14 mouse cellular contexts compared by ENCODE assay signal in genomic region chr15:97245392-97245791, GRCm38 (mm10). TPM values are rescaled to one million over a fixed set of nuclear protein-coding genes. Genes with fewer than 3 reads are reported as not detected.
DNase-seq lines count a peak whose midpoint lies in the region; ATAC-seq and TF ChIP-seq lines count a peak whose summit lies in the region.
"Had no signal": no experiment of that assay in that cellular context is flagged by ENCODE, and none has a peak within 500 bp of the region (broad histone marks: within the 10 kb centered on the region; RNA-seq: fewer than 3 reads in every experiment).

No protein-coding gene starts in this region.

- H3K4me2 ChIP-seq in kidney, postnatal 0 days (ENCODE audit: low read length) = 0 out of 2 replicates have a peak overlapping the region, but pooled peaks have one; percentile 92
- peak overlapping the region; percentile 80; the same call in 1 of the 2 replicates for H3K4me2 ChIP-seq in hindbrain, postnatal 0 days (ENCODE audit: low read depth, low read length)
- peak overlapping the region; percentile 79; the same call in 1 of the 2 replicates for H3K4me2 ChIP-seq in midbrain, embryonic 16.5 days (ENCODE audit: low read length)
- no peak overlapping the region for H3K4me2 ChIP-seq in forebrain, embryonic 15.5 days (replicated peaks)

- intact Hi-C loops in gastrocnemius, adult 2 months (cut with DNase I) = loop anchor here (10.0 kb wide), 1 partner anchor 419 kb away; no protein-coding TSS in a partner anchor

- H3K4me1 ChIP-seq in kidney, postnatal 0 days (replicated peaks; ENCODE audit: insufficient read depth, low read length) = peaks cover 3% of the 10 kb centered on the region; the same call in 1 of the 2 replicates
- peaks cover 5% of the 10 kb centered on the region; the same call in 1 of the 2 replicates for H3K4me1 ChIP-seq in hindbrain, postnatal 0 days (ENCODE audit: insufficient read depth, low read length)
- peaks cover 18% of the 10 kb centered on the region for H3K4me1 ChIP-seq in midbrain, embryonic 16.5 days (ENCODE audit: control insufficient read depth, insufficient read depth, low read length)
- peaks cover 8% of the 10 kb centered on the region for H3K4me1 ChIP-seq in forebrain, embryonic 15.5 days

- H3K36me3 ChIP-seq in kidney, postnatal 0 days (ENCODE audit: insufficient read depth, low read length) = no peaks in the 10 kb centered on the region
- no peaks in the 10 kb centered on the region for H3K36me3 ChIP-seq in hindbrain, postnatal 0 days (ENCODE audit: insufficient read depth, low read length)
- H3K36me3 ChIP-seq in midbrain, embryonic 16.5 days (ENCODE audit: control insufficient read depth, insufficient read depth, low read length) = no peaks in the 10 kb centered on the region
- no peaks in the 10 kb centered on the region for H3K36me3 ChIP-seq in forebrain, embryonic 15.5 days

- DNase-seq in gastrocnemius, adult 2 months = no peak
- DNase-seq in gastrocnemius, adult 8-10 months (ENCODE audit: low spot score in 2 of 2) = no peak
- DNase-seq in kidney, postnatal 0 days (ENCODE audit: low spot score) = no peak
- no peak for DNase-seq in kidney, adult 9 months
- DNase-seq in hindbrain, postnatal 0 days (ENCODE audit: low spot score) = no peak
- DNase-seq in urinary bladder, postnatal 25 days (ENCODE audit: low spot score) = no peak
- DNase-seq: cerebellum, postnatal 36 days; kidney, postnatal 10 days; lung, postnatal 10 days; spleen, adult 18-20 months; thymus, postnatal 36 days had no signal

- H3K4me3 ChIP-seq in gastrocnemius, adult 2 months = peak overlapping the region; percentile 94
- no peak overlapping the region for H3K4me3 ChIP-seq in kidney, postnatal 0 days (replicated peaks; ENCODE audit: low read depth, low read length)
- H3K4me3 ChIP-seq in hindbrain, postnatal 0 days (ENCODE audit: low read length) = peak overlapping the region; percentile 89; the same call in 1 of the 2 replicates
- H3K4me3 ChIP-seq in midbrain, embryonic 16.5 days (ENCODE audit: low read depth, low read length) = no peak overlapping the region
- no peak overlapping the region for H3K4me3 ChIP-seq in forebrain, embryonic 15.5 days
- H3K4me3 ChIP-seq: erythroblast, embryonic 14.5 days had no signal

- no peak for ATAC-seq in kidney, postnatal 0 days (replicated peaks; ENCODE audit: low FRiP score, low read depth)
- ATAC-seq in hindbrain, postnatal 0 days = no peak
- no peak for ATAC-seq in midbrain, embryonic 16.5 days
- ATAC-seq in forebrain, embryonic 15.5 days (replicated peaks) = no peak

- no peaks in the 10 kb centered on the region for H3K27me3 ChIP-seq in kidney, postnatal 0 days (ENCODE audit: insufficient read depth, low read length)
- H3K27me3 ChIP-seq in hindbrain, postnatal 0 days (ENCODE audit: insufficient read depth, low read length) = no peaks in the 10 kb centered on the region
- H3K27me3 ChIP-seq in midbrain, embryonic 16.5 days (ENCODE audit: control insufficient read depth, insufficient read depth, low read depth, low read length) = 0 out of 2 replicates have a peak, but pooled peaks cover 2% of the 10 kb centered on the region
- H3K27me3 ChIP-seq in forebrain, embryonic 15.5 days = peaks cover 13% of the 10 kb centered on the region

- H3K27ac ChIP-seq in gastrocnemius, adult 2 months = no peak overlapping the region
- H3K27ac ChIP-seq in kidney, postnatal 0 days = no peak overlapping the region
- H3K27ac ChIP-seq in hindbrain, postnatal 0 days = no peak overlapping the region
- no peak overlapping the region for H3K27ac ChIP-seq in midbrain, embryonic 16.5 days (ENCODE audit: low read length)
- no peak overlapping the region for H3K27ac ChIP-seq in forebrain, embryonic 15.5 days (replicated peaks)

- TF ChIP-seq CTCF in gastrocnemius, adult 2 months (IDR thresholded peaks at IDR 0.05) = no peak
- TF ChIP-seq CTCF in kidney, postnatal 0 days (IDR thresholded peaks at IDR 0.05; ENCODE audit: low read depth) = no peak
- TF ChIP-seq CTCF in hindbrain, postnatal 0 days (IDR thresholded peaks at IDR 0.05; ENCODE audit: low read depth) = no peak

- H3K9ac ChIP-seq in kidney, postnatal 0 days (ENCODE audit: low read depth, low read length) = no peak overlapping the region
- no peak overlapping the region for H3K9ac ChIP-seq in hindbrain, postnatal 0 days (replicated peaks; ENCODE audit: low read length)
- no peak overlapping the region; the same call in 1 of the 2 replicates for H3K9ac ChIP-seq in midbrain, embryonic 16.5 days (ENCODE audit: low read depth, low read length)
- no peak overlapping the region for H3K9ac ChIP-seq in forebrain, embryonic 15.5 days (replicated peaks)

- no peaks in the 10 kb centered on the region for H3K9me3 ChIP-seq in kidney, postnatal 0 days (replicated peaks; ENCODE audit: low read length)
- H3K9me3 ChIP-seq in hindbrain, postnatal 0 days (ENCODE audit: low read length) = no peaks in the 10 kb centered on the region
- H3K9me3 ChIP-seq in midbrain, embryonic 16.5 days (replicated peaks; ENCODE audit: control insufficient read depth, low read length, poor library complexity, severe bottlenecking) = no peaks in the 10 kb centered on the region
- no peaks in the 10 kb centered on the region for H3K9me3 ChIP-seq in forebrain, embryonic 15.5 days

- WGBS in kidney, postnatal 0 days = 78% methylated on average over 18 of the region's 18 CpGs
- WGBS in hindbrain, postnatal 0 days = 88% methylated on average over 18 of the region's 18 CpGs
- WGBS in midbrain, embryonic 16.5 days = 90% methylated on average over 18 of the region's 18 CpGs
- 90% methylated on average over 18 of the region's 18 CpGs for WGBS in forebrain, embryonic 15.5 days

RNA-seq across cellular contexts. Expression of gene Pced1b, which starts 1.5 kb away (rescaled TPM):
- total RNA-seq in gastrocnemius, adult 2 months (2021) = 1 to 10 TPM; 1.3 to 1.6 TPM
- 1 to 10 TPM in 1 of 4 experiments, under 1 TPM in 3; 0.51 to 1.6 (median 0.81) TPM for total RNA-seq in gastrocnemius, adult 8-10 months (2022)
- 6.6 and 8.0 TPM in 2 replicates for polyA plus RNA-seq in kidney, postnatal 0 days (2015; fragmentation: Nextera tagmentation; extraction: Ambion mirVana)
- total RNA-seq in hindbrain, postnatal 0 days (2014; rRNA removed) = 2.7 and 6.7 TPM in 2 replicates
- 4.7 and 5.0 TPM in 2 replicates for polyA plus RNA-seq in hindbrain, postnatal 0 days (2015; fragmentation: Nextera tagmentation; extraction: Ambion mirVana)
- 5.3 and 7.5 TPM in 2 replicates for polyA plus RNA-seq in midbrain, embryonic 16.5 days (2015; fragmentation: Nextera tagmentation; extraction: Ambion mirVana)
- 3.1 and 4.1 TPM in 2 replicates for polyA plus RNA-seq in forebrain, embryonic 15.5 days (2015; fragmentation: Nextera tagmentation; extraction: Ambion mirVana)

RNA-seq across cellular contexts. Expression of gene Amigo2, which starts 1.7 kb away (rescaled TPM):
- 1 to 10 TPM; 2.3 TPM for total RNA-seq in gastrocnemius, adult 2 months (2021)
- 1 to 10 TPM in 3 of 4 experiments, under 1 TPM in 1; 0.82 to 1.9 (median 1.7) TPM for total RNA-seq in gastrocnemius, adult 8-10 months (2022)
- 11.8 and 12.2 TPM in 2 replicates for polyA plus RNA-seq in kidney, postnatal 0 days (2015; fragmentation: Nextera tagmentation; extraction: Ambion mirVana)
- total RNA-seq in hindbrain, postnatal 0 days (2014; rRNA removed) = 13.2 and 15.5 TPM in 2 replicates
- 10.4 and 10.5 TPM in 2 replicates for polyA plus RNA-seq in hindbrain, postnatal 0 days (2015; fragmentation: Nextera tagmentation; extraction: Ambion mirVana)
- polyA plus RNA-seq in midbrain, embryonic 16.5 days (2015; fragmentation: Nextera tagmentation; extraction: Ambion mirVana) = 18.0 and 19.7 TPM in 2 replicates
- 4.7 and 6.5 TPM in 2 replicates for polyA plus RNA-seq in forebrain, embryonic 15.5 days (2015; fragmentation: Nextera tagmentation; extraction: Ambion mirVana)
- polyA plus RNA-seq: erythroblast, embryonic 14.5 days had no signal

Comparison
In these comparisons a context has a peak if more than half of its experiments do, and no peak if none do; other contexts are left out.
1. H3K4me3 ChIP-seq: peak in gastrocnemius, adult 2 months (single experiment) and hindbrain, postnatal 0 days (single experiment); none in kidney, postnatal 0 days (single experiment), midbrain, embryonic 16.5 days (single experiment) and forebrain, embryonic 15.5 days (single experiment).